Mouse (Mus musculus) thymus, postnatal 0 days (tissue): ENCODE measurements around the gene Hist1h2ac. TPM values are rescaled to one million over a fixed set of nuclear protein-coding genes. Genes with fewer than 3 reads are reported as not detected.
A peak's percentile ranks its signal among the peaks of the same experiment; 100 is the strongest.

Experiments used
- DNase-seq: peaks from one replicate; pipeline ENCODE4 v3.0.0-alpha.2; 2015; ENCODE audit warnings: low spot score
- polyA plus RNA-seq: library from polyadenylated mRNA; unstranded; fragments of >200 nt; fragmentation: Nextera tagmentation; extraction: Ambion mirVana; gene quantifications from 2 replicates; pipeline ENCODE4 v1.2.1, GENCODE M21; 2015

Gene Hist1h2ac
- polyA plus RNA-seq, 1 experiment from 2014 or later = 2.0 TPM

- DNase-seq = peak; percentile 85
Measured at GRCm38 (mm10) chr13:23700786-23701520, 17.2 kb upstream of the Hist1h2ac start.

DNA sequence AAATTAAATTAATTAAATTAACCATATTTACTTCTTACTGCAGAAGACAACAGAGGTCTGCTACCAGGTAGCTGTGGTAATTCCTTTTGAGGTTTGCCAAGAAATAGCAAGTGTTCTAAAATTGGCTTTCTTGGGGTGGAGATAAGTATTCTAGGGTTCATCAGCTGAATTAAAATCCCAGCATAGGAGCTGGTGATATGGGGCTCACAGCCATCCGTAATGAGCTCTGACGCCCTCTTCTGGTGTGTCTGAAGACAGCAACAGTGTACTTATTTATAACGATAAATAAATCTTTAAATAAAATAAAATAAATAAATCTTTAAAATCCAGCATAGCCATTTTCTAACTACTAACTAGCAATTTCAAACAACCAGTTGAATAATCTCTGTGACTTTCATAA lies 16.0 kb upstream of the Hist1h2ac start:
- no peak for DNase-seq

DNA sequence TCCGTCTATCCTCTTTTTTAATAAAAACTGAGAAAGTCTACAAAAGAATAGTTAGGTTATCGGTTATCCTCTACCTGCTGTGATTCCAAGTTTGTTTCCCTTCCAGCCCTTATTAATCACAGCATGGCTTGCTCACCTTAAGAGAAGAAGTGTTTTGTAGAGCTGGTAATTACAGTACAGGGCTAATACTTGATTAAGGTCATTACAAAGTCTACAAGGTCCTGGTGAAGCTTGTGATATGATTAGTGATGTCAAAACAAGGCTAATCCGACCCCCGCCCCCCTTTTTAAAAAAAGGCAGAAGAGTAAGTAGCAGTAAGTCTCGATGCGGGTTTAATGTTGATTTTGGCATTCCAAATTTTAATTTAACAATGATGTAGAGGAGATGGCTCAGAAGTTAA lies 15.2 kb upstream of the Hist1h2ac start:
- no peak for DNase-seq

DNA sequence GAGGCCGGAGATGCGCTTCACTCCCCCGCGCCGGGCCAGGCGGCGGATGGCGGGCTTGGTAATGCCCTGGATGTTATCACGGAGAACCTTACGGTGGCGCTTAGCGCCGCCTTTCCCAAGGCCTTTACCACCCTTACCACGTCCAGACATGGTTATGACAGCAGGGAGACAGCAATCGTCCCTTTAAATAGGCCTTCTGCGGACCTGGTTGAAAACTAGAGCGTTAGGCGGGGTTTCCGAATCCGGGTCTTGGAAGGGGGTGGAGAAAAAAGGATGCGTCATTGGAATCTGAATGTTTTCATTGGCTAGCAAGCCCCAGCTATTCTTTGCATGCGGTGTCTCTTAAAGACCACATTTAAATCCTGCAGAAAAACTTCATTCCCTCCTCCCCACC lies 14.5 kb upstream of the Hist1h2ac start, which contains the start of gene Hist1h4c:
TSS of gene Hist1h4c (minus strand) at position 155 of the 394 bp plus-strand sequence.
- peak; percentile 99 for DNase-seq

DNA sequence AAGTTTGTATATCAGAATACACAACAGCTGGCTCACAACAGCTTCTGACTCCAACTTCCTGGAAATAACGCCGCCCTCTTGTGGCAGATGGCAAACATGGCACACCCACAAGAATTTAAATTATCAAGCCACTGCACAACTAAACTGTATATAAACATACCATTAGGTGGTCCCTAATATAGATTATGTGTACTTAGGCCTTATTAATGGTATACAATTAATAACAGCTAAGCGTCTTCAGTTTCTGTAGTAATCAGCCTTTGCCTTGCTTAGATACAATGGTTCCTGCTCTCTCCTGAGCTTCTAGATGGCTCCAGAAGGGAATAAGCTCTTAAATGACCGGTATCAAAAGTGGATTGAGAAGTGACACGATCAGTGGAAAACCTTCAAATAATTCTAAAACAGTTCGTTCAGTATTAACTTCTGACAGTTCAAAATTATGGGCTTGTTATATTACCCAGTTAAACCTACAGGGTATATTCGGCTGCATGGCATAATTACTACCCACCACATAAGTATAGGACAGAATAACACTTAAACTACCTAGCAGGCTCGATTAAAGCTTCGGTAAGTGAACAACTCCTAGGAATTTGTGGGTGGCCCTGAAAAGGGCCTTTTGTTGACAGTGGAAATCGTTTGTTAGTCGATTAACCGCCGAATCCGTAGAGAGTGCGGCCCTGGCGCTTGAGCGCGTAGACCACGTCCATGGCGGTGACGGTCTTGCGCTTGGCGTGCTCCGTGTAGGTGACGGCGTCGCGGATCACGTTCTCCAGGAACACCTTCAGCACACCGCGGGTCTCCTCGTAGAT lies 13.9 kb upstream of the Hist1h2ac start:
- DNase-seq = peak; percentile 87

- peak; percentile 57 for DNase-seq
Measured at GRCm38 (mm10) chr13:23696061-23696474, 12.3 kb upstream of the Hist1h2ac start.

DNA sequence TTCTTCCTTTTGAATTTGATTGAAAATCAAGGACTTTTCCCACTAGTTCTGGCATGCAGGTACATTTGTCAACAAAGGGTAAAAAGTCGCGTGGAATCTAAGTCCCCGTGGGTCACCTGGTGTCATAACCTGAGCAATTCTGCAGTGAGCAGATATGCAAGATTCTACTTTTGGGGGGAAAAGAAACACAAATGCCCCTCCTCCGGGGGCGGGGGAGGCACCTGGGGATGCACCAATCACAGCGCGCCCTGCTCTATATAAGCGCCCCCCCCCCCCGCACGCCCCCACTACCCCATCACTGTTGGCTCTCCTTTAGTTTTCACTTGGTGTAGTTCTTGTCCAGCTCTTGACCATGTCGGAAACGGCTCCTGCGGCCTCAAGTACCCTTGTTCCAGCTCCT lies 11.8 kb upstream of the Hist1h2ac start, which contains the start of gene Hist1h1t:
TSS of gene Hist1h1t (plus strand) at position 301 of the 400 bp plus-strand sequence.
- DNase-seq = no peak

GRCm38 (mm10) chr13:23694956-23695355 lies 11.2 kb upstream of the Hist1h2ac start:
- DNase-seq = no peak

DNA sequence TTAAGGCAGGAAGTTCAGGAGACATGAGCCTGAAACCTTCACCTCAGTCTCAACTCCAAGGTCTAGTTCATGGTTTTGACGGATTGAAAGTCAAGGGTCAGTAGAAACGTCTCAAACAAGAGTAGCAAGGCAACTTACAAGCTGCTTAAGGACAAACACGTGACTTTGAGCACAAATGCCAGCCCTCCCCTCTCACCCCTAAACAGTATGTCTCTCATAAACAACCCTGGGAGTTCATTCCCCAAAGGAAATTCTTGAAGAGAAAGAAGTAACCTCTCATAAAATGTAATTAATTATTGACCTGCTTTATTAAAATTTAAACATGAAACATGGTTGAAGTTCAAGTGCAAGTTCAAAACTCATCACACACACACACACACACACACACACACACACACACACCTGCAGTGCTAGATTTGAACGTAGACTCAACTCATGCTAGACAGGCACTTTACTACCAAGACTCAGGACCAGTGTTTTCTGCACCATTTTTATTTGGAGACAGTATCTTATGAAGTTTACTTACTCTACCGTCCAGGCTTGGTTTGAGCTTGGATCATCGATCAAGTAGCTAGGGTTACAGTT lies 10.2 kb upstream of the Hist1h2ac start:
- no peak for DNase-seq

- DNase-seq = no peak
Measured at GRCm38 (mm10) chr13:23689459-23689858, 5.7 kb upstream of the Hist1h2ac start.

DNA sequence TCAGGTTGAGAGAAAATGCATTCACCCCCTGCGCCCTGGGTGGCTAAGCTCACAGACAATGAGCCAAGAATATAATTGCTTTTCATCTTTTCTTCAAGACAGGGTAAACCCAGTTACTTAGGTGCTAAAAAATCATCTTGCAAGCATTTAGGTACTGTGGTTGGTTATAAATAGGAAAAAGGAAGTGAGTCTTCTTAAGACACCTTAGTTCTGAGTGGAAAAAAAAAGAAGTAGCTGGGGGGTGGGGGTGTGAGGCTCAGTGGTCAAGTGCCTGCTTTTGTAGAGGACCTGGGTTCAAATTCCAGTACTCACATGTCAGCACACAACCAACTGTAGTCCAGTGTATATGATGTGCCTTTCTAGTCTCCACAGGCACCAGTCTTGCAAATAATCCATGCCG lies 5.2 kb upstream of the Hist1h2ac start:
- no peak for DNase-seq

DNA sequence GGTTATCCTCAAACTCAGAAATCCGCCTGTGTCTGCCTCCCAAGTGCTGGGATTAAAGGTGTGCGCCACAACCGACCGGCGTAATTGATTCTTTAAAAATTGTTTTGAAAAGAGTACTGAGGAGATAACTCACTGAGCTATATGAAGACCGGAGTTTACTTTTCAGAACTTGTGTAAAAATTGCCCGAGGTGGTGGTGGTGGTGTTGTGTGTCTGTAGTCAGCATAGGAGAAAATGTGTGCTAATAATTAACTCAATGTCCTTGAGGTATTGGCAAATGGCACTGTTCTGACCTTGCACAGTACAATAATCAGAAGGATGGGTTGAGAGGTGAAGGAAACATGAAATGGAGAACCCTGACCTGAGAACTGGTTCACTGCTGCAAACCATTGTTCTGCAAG lies 4.2 kb upstream of the Hist1h2ac start:
- DNase-seq = no peak

DNA sequence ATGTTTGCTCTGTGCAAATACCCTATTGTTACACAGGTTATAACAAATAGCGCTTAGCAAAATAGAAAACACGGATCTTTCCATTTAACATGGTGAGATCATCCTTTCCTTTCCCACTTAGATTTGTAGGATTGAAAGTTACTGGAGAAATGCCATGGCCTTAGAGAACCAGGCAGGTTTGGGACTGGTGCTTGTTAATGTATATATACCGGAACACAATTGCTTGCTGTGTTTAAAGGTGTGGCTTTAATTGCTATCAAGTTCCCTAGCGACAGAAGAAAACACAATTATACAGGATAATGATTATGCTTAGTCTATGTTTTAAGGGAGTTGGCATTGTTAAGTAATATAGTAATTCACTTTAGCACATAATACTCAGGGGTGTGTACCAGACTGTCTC lies 3.4 kb upstream of the Hist1h2ac start:
- no peak for DNase-seq

GRCm38 (mm10) chr13:23685966-23686365 lies 2.2 kb upstream of the Hist1h2ac start:
- no peak for DNase-seq

- DNase-seq = peak; percentile 61
Measured at GRCm38 (mm10) chr13:23685121-23685861, 1.5 kb upstream of the Hist1h2ac start.

DNA sequence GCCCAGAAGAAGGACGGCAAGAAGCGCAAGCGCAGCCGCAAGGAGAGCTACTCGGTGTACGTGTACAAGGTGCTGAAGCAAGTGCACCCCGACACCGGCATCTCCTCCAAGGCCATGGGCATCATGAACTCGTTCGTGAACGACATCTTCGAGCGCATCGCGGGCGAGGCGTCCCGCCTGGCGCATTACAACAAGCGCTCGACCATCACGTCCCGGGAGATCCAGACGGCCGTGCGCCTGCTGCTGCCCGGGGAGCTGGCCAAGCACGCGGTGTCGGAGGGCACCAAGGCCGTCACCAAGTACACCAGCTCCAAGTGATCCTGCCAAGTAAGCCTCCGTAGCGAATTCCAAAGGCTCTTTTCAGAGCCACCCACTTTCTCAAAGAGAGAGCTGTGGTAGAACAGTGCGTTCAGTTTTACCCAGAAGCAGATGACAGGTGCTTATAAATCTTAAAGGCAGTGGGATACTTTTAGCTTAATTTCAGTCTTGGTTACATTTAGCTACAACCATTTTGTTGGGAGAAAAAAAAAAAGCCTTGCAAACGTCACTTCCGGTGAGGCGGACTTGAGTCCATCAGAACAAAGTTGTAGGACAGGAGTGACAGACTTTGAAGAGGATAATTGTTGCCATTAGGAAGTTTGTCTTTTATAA lies 672 bp upstream of the Hist1h2ac start:
- DNase-seq = peak; percentile 86

- peak; percentile 43 for DNase-seq
Measured at GRCm38 (mm10) chr13:23682947-23683754, 597 bp downstream of the Hist1h2ac start.

GRCm38 (mm10) chr13:23682623-23682946 lies 1.2 kb downstream of the Hist1h2ac start:
- DNase-seq = no peak

DNA sequence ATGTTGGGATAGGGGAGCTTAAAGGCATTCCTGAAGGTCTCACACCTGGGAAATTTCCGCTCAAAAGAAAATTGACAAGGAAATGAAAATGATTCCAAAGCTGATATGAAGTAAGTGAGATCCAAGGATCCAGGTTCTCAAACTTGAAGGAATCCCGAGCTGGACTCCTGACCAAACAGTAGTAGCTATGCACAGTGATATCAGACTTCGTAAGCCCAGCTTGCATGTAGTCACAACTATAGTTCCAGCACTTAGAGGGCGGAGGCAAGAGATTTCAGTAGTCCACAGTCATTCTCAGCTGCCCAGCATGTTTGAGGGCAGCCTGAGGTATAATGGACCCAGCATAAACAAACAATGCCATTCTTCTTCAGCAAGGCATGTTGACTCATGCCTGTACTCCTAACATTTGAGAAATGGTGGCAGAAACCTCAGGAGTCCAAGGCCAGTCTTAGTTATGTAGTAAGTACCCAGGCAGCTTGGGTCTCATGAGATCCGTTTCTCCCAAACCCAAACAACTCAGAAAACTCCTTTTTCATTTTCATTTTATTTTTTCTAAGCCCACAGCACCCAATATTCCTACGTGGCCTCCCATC lies 1.7 kb downstream of the Hist1h2ac start:
- no peak for DNase-seq

DNA sequence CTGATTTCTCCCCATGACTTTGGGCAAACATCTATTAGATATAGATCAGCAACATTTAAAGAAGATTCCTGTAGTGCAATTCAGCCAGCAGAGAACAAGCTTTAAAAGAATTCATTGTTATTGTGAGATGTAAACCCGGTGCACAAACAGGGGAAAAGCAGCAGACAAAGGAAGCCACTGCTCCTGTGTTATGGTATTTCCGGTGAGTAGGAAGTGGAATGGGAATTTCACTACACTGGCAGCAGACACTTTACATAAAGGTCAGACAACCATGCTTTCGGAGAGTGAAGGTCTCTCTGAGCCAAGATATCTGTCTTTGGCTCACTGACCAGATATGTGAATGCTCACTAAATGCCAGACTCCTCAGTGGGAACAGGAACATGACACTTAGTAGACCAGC lies 21.2 kb downstream of the Hist1h2ac start:
- no peak for DNase-seq
